Mouse (Mus musculus): ENCODE measurements at regions not wholly inside any gene's neighbourhood (a gene's known extent, or its start where the extent isn't known, plus 50 kb on each side); places are given as distances from the start of the nearest gene placed in this dataset.

DNA sequence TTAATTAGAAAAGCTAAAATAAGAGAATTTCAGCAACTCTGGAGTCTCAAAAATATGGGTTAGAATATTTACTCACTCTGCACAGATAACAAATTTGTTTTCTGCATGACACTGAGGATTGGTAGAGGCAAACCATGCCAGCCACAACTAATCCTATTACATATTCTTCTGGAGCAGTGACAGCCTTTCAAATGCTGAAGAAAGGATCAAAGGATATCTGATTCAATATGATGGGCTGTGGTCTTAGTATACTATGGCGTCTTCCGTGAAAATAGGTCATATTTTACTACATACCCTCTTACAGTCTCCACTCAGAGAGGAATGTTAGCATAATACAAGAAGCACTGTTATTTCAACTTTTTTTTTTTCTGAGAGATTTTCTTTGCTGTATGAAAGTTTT, 1375.1 kb upstream of the Zeb2 start:
- no peak for ATAC-seq (replicated peaks; ENCODE audit: poor library complexity)

DNA sequence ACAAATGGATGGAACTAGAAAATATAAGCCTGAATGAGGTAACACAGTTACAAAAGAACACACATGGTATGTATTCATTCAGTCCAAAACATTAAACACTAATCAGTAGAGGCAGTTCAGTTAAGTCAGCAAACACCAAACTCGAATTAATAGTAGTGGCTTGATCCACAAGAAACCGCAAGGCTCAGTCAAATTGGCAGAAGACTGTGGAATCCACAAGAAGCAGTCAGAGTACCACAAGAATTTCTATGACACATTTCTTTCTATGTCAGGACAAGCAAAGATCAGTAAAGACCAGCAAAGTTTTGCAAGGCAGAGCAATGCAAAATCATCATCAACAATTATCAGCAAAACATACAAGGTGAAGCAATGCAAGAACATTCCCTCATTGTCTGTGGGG, 1373.9 kb upstream of the Zeb2 start:
- no peak for ATAC-seq (replicated peaks; ENCODE audit: poor library complexity)

DNA sequence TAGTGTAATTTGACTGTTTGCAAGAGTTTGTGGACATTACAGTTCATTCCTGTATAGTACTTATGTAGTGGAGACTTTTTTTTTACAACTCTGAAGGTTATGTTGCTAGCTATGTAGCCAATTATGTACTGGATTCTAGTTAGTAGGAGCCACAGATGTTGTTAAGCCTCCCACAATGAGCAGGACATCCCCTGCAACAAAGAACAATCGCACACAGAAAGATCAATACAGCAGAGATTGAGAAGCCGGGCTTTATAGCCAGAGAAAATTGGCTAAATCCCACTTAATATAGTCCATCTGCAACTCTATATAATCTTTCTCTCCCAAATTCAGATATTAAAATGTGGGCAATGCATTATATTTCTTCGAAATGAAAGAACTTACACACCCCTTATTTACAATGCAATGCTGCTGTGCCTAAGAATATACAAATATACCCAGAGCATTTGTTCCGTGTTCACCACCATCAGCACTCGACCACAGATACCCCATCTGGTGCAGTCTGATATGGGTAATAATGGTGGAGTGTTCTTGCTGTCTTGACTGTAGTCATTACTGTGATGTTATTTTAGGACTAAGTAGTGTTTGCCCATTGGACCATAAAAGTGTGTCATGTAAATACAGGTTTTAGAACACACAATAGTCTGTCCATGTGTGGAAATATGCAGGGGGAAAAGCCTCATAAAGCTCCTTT, 1351.9 kb upstream of the Zeb2 start:
- ATAC-seq (replicated peaks; ENCODE audit: poor library complexity), result no peak

DNA sequence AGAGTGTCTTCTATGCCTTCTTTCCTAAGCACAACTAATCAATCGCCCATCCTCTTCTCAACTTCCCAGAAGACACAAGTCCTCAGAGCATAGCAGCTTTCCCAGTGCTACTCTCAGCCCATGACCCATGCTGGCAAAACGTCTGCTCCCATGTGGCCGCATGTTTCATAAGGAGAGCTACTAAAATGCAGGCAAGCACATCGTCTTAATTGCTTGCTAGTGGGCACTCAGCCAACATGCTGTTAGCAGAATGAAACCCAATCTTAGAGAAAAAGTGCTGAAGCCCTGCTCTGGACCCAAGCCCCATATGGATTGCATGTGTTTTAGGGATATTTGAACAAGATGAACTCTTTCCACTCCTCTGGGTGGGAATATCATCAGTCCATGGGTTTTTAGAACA, 1348.2 kb upstream of the Zeb2 start:
- ATAC-seq (replicated peaks; ENCODE audit: poor library complexity), result no peak

DNA sequence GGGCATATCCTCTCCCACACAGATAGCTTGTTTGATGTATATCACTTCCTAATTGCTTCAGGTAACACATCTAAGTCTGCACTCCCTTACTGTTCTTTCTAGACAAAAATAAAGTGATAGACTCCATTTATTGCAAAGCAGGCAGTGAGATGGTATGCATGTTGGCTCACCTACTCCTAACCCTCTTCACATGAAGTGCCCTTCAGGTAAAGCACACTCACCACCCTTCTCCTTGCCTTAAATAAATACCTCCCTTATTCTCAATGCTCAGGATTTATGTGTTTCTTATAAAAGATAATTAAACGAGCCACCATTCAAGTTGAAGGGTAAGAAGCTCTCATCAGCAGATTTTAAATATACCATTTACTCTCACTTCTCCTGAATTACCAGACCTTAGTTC, 1347.7 kb upstream of the Zeb2 start:
- no peak for ATAC-seq (replicated peaks; ENCODE audit: poor library complexity)

DNA sequence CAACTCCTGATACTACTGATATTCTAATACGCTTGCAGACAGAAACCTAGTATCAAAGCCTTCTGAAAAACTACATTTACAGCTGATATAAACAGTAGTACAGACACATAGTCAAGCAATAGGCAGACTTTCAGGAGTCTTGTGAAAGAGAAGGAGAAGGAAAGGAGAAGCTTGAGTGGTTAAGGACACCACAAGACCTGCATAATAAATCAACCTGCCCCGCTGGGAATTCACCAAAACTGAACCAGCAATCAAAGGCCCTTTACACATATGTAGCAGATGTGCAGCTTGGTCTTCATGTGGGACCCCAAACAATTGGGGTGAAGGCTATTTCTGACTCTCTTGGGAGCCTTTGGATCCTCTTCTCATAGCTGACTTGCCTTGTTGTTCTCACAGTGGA, 1345.5 kb upstream of the Zeb2 start:
- ATAC-seq (replicated peaks; ENCODE audit: poor library complexity), result no peak

DNA sequence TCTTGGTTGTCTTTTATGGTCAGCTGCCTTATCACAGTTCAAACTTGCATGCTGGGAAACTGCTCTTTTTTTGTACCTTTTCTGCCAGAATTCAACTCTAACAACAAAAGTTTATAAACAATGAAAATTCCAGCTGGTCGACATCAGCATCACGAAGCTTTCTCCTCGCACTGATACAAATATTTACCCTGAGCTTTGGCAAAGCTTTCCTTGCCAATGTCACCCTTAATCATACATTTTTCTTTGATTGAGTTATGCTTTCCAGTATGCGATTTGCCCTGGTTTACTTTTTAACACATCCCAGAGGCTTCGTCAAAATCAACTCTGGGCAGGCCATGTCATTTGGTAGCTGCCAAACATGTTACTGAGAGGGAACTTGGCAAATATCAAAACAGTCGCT, 1333.5 kb upstream of the Zeb2 start:
- ATAC-seq (replicated peaks; ENCODE audit: poor library complexity), result no peak

DNA sequence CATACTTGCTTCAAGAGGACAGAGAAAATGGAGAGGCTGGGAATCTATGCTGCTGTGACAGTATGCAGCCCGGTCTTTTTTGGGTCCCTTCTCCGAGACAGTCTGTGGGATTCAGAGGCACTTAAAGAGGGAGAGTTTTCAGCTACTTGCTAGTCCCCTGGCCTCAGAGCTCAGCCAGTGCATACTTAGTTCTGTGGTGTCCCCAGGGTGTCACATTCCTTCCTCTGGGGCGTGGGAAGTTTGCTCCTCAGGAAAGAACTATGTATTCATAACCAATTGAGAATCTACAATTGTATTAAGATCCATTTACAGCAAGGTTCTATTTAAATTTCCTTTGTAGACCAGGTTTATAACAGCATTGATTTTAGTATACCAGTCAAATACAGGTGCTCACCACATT, 1328.1 kb upstream of the Zeb2 start:
- ATAC-seq (replicated peaks; ENCODE audit: poor library complexity), result no peak

DNA sequence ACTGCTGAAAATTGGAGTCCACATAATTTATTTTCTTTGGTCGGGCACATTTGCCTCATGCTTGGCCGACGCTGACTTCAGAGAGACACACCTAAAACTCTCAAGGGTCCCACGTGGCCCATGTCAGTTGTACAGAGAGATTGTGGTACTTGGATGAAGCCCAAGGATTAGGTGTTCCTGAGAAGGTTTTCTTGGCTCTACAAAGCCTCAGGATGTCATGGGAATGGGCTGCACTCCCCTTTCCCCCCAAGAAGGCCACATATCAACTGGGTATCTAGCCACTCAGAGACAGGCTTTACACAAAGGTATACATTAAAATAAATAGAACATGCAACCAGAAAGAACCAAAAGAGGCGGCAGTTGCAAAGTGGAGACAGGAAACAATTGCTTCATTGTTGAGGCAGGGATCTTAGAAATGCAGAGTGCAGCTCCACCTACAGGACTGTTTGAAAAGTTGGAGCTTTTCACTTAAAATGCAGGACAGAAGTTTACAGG, 1326.5 kb upstream of the Zeb2 start:
- ATAC-seq (replicated peaks; ENCODE audit: poor library complexity), result peak; percentile 85

DNA sequence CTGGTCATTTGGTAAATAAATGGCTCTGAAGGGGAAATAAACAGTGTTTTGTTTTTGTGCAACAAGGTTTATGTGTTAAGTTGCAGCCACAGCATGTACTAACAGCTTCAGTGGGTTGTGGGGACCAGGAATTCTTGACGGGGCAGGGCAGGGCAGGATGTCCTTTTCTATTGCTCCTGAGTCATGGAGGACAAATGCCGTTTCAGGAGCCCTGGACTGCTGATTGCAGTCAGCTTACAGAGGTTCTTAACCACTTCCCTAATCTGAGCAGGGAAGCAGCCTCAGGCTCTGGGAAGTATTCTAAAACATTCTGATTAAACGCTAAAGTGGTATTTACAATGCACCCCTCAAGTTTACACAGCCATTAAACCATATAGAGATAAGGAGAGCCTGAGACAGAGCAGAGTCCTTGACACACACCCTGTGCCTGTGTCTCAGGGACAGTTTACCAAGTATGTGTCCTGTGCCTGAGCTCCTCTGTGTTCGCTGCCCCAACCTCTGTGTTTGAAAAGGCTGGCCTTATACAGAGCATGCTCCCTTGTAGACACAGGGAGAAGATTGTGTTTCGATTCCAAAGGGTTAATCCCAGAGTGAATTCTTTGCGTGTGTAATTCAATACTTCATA, 1326.0 kb upstream of the Zeb2 start:
- ATAC-seq (replicated peaks; ENCODE audit: poor library complexity), result peak; percentile 74

DNA sequence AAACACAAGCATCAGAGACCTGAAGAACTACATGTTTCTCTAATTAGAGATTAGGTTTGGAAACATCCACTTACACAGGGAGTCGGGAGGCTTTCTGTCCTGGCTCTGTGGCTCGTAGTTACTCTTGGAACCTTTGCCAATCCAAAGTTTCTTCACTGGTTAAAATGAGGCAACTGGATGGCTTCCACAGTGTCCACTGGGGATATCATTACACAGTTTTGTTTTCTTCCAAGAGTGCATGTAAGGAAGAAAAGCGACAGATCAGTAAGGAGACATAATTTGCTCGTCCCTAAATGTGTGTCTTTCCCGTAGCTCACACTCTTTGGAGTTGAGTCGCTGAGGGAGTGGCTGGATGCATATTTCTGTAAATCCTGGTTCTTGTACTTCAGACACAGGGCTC, 1325.4 kb upstream of the Zeb2 start:
- ATAC-seq (replicated peaks; ENCODE audit: poor library complexity), result no peak

DNA sequence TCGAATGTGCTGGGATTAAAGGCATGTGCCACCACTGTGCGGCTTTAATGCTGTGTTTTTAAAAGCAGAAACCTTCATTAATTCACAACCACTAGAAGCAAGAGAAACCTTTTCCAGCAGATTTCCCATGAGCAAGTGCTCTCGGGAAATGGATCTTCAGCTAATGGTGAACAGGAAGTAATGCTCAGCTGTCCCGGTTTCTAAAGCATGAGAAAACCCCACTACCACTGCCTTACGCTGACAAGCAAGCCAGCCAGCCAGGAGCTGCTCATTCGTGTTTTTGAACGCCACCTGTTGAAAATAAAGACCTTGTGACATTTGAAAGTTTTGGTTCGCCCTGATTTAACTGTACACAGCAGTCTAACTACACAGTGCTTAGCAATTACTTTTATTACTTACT, 1324.7 kb upstream of the Zeb2 start:
- no peak for ATAC-seq (replicated peaks; ENCODE audit: poor library complexity)

DNA sequence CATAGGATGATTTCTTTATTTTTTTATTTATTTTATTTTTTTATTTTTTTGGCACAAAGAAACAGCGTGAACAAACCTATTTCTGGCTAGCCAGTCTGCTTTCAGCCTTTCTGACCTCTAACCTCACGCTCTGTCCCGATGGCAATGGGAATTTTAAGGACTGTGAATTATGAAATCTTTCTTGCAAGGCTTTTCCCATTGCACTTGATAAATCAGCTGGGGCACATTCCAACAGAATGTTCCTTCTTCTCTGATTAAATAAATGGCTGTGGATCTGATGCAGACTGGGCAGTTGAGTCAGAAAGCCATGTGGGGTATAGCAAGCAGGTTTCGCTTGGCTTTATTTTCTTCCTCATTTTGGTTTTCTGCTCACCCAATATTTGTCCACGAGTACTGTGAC, 1324.2 kb upstream of the Zeb2 start:
- no peak for ATAC-seq (replicated peaks; ENCODE audit: poor library complexity)

DNA sequence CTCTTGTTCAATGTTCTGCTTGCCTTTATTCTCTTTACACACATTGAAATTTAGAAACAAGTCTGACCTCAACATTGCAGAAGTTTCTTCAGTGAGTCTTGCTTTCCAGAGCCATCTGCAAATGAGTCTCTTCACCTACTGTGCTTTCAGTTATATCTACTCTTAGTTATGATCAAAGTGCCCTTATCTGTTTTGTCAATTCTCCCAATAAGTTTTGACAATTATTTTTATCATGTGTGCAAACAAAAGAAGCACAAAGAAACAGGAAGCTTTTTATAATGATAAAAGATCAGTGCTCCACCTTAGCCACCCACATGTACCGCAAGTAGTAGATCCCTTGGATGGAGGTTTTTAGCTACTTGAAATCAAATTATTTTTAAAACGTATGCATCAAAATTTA, 1322.8 kb upstream of the Zeb2 start:
- no peak for ATAC-seq (replicated peaks; ENCODE audit: poor library complexity)

DNA sequence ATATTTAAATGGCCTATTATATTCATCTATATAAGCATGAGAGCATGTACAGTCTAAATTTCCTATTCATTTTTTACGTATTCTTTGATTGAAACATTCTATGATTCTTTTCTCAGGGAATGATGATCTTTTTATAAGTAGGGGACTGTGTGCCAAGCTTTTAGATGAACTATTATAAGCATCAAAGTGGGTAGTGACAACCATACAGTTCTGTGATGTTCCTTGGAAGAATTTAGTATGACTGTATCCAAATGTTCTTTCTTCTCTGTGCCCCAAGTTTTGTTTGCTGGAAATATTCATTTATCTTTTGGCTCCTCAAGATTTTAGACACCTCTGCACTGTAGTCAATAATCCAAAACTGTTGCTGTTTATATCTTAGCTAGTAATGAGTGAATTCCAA, 1301.1 kb upstream of the Zeb2 start:
- ATAC-seq (replicated peaks; ENCODE audit: poor library complexity), result no peak

DNA sequence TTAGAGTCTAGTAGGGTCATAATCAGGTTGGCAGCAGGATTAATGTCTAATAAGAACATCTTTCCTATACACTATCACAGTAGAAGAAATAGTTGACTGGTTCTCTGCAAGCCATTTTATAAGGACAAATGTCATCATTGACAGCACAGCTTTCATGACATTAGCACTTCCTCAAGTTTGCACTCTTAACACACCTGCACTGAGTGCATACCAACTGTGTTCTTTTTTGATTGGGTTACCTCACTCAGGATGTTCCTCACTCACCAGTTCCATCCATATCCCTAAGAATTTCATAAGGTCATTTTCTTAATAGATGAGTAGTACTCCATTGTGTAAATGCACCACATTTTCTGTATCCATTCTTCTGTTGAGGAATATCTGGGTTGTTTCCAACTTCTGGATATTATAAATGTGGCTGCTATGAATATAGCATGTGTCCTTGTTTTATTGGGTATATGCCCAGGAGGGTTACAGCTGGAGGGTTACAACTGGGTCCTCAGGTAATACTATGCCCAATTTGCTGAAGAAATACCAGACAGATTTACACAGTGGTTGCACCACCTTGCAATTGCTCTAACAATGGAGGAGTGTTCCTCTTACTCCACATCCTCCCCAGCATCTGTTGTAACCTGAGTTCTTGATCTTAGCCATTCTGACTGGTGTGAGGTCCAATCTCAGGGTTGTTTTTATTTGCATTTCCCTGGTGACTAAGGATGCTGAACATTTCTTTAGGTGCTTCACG, 1285.3 kb upstream of the Zeb2 start:
- peak; percentile 31; the same call in 1 of the 2 replicates for ATAC-seq (replicated peaks; ENCODE audit: poor library complexity)

DNA sequence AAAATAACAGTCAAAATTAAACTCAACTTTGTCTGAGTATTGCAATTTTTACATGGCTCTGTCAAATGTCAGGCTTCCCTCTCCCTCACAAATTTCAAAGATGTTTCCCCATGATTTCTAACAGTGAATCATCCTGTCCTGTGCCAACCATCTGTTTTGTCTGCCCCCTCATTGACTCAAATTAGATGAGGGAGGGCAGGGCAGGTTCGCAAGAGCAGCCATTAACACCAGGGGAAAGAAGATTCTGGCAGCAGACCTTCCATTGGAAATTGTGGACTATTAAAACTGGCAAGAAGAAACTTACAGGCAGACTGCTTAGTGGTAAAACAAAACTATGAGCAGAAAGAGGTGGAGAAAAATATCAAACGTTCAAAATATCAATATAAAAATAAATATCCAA, 1277.0 kb upstream of the Zeb2 start:
- no peak for ATAC-seq (replicated peaks; ENCODE audit: poor library complexity)

DNA sequence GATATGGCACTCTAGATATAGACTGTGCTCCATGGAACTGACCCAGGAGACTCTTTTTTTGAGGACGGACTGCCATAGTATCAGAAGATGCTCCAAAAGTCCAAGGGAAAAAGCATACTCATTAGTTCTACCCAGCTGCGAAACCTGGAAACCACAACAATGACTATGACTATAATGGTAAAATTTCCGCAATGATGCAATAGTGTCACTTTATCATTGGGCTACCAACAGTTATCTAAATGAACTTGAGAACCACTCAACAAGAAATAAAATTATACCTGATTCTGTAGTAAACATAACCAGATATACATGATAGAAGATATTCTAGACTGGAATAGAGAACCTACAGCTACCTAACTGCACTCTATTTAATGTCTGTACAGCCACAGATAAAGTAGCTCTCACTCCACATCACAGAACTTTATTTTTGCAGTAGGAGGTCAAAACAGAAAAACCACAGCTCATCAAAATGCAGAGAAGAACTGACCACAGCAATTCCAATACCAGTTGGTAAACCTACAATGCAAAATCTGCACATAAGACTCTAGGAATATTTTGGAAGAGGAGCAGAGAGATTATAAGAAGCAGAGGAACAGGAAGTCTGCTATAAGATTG, 1255.8 kb upstream of the Zeb2 start:
- peak; percentile 21; the same call in 1 of the 2 replicates for ATAC-seq (replicated peaks; ENCODE audit: poor library complexity)

DNA sequence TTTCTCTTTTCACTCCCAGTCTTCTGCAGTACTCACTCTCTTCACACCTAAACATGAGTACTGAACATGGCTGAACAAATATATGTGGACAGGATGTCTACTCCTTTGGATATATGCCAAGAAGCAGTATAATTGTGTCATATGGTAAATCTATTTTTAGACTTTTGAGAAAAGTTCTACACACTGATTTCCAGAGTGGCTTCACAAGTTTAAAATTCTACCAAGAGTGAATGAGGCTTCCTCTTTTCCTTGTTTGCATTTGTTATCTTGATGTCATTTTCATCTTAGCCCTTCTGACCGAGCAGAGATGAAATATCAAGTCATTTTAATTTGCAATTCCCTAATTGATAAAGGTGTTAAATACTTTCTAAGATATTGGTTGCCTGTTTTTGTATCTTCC, 1254.6 kb upstream of the Zeb2 start:
- ATAC-seq (replicated peaks; ENCODE audit: poor library complexity), result no peak

DNA sequence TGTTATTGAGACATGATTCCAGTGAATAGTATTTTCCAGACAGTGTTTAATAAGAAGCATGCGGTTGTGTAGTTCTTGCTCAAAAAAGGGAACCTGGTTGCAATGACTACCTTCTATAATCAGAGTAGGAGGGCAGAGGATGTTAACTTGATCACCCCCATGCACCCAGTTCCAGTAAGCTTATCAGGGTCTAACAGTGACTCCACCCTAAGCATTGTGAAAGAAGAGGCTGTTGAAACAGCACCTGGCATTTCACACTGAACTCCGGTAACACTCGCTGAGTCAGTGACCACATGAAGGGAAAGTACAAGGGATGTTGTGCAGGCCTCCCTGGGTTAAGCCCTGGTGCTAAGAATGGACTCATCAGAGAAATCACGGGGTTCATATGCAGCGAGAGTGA, 1253.8 kb upstream of the Zeb2 start:
- ATAC-seq (replicated peaks; ENCODE audit: poor library complexity), result peak; percentile 97

DNA sequence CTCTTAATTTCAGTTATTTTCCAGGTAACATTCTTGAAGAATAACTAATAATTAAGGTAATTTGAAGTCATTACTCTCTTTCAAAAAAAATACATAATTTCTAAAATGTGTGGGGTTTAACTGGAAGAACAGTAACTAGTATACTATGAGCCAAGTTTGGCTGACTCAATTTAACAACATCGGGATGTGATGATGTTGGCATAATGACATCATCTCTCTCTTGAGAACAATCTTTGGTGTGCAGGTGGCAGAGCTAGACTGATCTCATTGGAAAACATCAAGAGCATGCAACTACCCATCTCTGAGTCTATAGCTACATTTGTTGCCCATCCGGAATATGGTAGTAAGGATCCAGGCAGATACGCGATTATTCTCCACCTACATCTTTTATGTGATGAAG, 1251.7 kb upstream of the Zeb2 start:
- no peak for ATAC-seq (replicated peaks; ENCODE audit: poor library complexity)

DNA sequence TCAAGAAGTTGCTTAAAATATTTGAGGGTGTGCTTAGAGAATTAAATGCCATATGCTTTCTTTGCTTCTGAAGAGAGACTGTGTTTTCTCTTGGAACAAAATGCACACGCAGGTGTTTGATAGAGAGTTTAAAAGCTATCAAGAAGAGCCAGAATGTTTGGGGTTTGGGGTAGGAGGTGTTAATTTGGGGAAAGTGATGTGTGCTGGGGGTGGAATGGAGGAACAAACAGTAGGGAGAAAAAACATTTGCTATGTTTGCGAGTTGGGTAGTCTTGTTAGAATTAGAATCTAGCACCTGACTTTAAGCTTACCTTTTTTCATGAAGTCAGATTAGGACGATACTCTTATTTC, 1248.9 kb upstream of the Zeb2 start:
- no peak for ATAC-seq (replicated peaks; ENCODE audit: poor library complexity)

Data from megakaryocyte progenitor cell, adult 5-6 weeks (primary cell).